Mouse (Mus musculus) cerebellum, adult 2 months (tissue): Measurements from ENCODE around the gene Brd4. TPM values are rescaled to one million over a fixed set of nuclear protein-coding genes. Genes with fewer than 3 reads are reported as not detected.

Experiments used
- DNase-seq, 2 experiments: peaks; one replicate each; pipeline ENCODE4 v3.0.0; 2021
- H3K27ac ChIP-seq: fragments of 200-500 bp; 2 replicates; pipeline ENCODE4 v1.5.1; 2012; ENCODE audit warnings: low read length, control low read depth, inconsistent platforms; ENCODE audit not compliant: insufficient read depth
- H3K27me3 ChIP-seq: fragments of 200-500 bp; 2 replicates; pipeline ENCODE4 v1.6.1; 2012; ENCODE audit warnings: inconsistent platforms, mild to moderate bottlenecking, low read length, moderate library complexity; ENCODE audit not compliant: control insufficient read depth, insufficient read depth
- H3K4me1 ChIP-seq: fragments of 200-500 bp; 2 replicates; pipeline ENCODE4 v1.6.1; 2011; ENCODE audit warnings: low read length; ENCODE audit not compliant: control insufficient read depth, insufficient read depth
- H3K4me3 ChIP-seq: fragments of 200-500 bp; replicated peaks from 2 replicates; pipeline ENCODE3; 2011; ENCODE audit warnings: mild to moderate bottlenecking, low read depth, low read length, control low read depth; ENCODE audit not compliant: insufficient read depth
- CTCF ChIP-seq: fragments of 200-500 bp; IDR thresholded peaks from 2 replicates; pipeline ENCODE4 v1.5.1; 2011; ENCODE audit warnings: low read depth, mild to moderate bottlenecking, control low read depth, low read length, moderate library complexity, borderline replicate concordance; ENCODE audit not compliant: insufficient read depth
- POLR2A ChIP-seq: fragments of 200-500 bp; IDR thresholded peaks from 2 replicates; pipeline ENCODE4 v1.6.1; 2011; ENCODE audit warnings: low read length, control low read depth, borderline replicate concordance; ENCODE audit not compliant: insufficient read depth
- WGBS: fragments of 180-500 bp; shearing (Covaris S2); methylation state at CpG from one replicate; pipeline ENCODE4 v1.1.7; 2018; 5-methylcytosine and 5-hydroxymethylcytosine counted together
- polyA plus RNA-seq: library from polyadenylated mRNA; depleted of rRNA; stranded (reverse); fragments of >200 nt; gene quantifications from 2 replicates; pipeline ENCODE4 v1.2.3, GENCODE M21; 2012

Gene Brd4
- polyA plus RNA-seq, 1 experiment: 55.0 TPM

DNA sequence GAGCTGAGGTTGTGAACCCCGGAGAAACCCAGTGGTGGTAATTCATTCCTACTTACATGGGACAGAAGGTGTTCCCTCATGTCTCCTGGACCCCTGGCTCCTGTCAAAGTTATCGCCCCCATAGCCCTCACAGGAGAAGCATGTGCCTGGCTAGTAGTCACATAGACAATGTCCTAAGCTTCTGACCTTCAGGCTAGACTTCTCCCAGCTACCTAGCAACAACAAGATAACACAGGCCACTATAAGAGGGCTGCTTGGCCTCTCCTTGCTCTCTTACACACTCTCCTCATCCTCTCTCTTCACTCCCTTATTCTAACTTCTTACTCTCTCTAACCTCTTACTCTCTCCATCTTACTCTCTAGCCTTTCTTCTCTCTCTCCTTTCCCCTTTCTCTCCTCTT lies 27.1 kb downstream of the Brd4 start:
- peaks cover 8% of the 10 kb centered on the region for H3K4me1 ChIP-seq
- no peak overlapping the region for H3K27ac ChIP-seq
- TF ChIP-seq POLR2A: no peak
- TF ChIP-seq CTCF: no peak
- no peaks in the 10 kb centered on the region for H3K27me3 ChIP-seq
- WGBS: 74% methylated on average over 2 of the region's 2 CpGs
- H3K4me3 ChIP-seq: no peak overlapping the region
- DNase-seq: no peak

DNA sequence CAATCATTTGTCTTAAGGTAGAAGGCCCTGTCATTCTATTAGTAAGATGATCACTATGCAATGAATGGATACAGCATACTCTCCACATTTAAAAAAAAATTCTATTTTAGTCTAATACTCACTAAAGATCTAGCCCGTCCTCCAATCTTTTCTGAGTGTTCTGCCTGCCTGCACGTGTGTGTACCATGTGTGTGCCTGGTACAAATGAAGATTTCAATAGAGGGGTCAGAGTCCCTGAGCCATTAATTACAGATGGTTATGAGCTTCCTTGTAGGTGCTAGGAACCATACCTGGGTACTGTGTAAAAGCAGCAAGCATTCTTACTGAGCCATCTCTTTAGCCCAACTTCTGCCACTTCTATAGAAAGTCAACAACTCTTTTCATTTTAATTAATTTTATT lies 27.6 kb downstream of the Brd4 start:
- 85% methylated on average over 2 of the region's 2 CpGs for WGBS
- peaks cover 8% of the 10 kb centered on the region for H3K4me1 ChIP-seq
- DNase-seq: no peak
- H3K27ac ChIP-seq: no peak overlapping the region
- no peak overlapping the region for H3K4me3 ChIP-seq
- H3K27me3 ChIP-seq: no peaks in the 10 kb centered on the region
- TF ChIP-seq CTCF (no peak), POLR2A (no peak)

DNA sequence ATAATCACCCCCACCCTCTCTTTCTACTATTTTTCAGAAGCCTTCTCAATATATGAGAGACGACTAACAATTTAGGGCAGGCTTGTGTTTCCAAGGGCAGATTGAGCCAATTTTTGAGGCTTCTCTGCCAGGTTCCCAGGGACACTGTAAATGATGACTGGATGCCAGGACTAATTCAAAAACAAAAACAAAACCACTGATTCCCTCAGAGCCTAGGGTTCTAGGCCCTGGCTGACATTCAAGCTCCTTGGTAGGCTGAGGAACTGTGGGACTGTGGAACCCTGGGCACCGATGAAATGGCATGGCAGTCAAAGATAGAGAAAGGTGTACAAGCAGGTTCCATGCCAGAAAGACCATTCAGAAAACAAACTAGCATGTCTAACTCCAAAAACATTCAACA lies 31.3 kb downstream of the Brd4 start:
- Histone ChIP-seq H3K27ac (no peak overlapping the region), H3K4me1 (peaks cover 3% of the 10 kb centered on the region), H3K27me3 (no peaks in the 10 kb centered on the region), H3K4me3 (no peak overlapping the region)
- TF ChIP-seq POLR2A (no peak), CTCF (no peak)
- 6% methylated on average over 2 of the region's 2 CpGs for WGBS
- DNase-seq: peak; percentile 66 to 86

DNA sequence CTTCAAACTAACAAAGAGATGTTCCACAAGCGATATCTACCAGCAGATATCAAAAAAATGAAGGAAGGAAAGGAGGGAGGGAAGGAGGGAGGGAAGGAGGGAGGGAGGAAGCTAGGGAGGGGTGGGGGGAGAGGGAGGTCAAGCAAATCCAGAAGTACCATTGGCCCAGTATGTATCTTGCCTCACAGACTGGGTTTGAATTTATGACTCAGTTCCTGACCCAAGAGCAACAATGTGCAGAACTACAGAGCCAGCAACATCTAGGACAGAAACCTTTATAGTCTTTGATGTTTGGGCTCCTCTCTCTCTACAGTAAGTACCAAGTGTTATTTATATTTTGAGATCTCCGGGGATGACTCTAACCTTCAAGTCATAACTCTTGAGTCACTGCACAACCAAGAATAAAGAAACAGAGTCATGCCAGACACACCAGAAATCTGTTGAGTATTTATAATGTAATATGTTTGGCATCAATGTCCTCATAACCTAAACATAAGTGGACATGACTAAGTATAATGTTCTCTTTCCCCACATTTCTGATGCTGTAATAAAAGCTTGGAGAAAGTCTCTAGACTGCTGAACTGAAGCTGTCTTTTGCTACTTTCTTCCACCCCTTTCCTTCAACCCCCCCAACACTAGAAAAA lies 32.6 kb downstream of the Brd4 start:
- TF ChIP-seq CTCF: no peak
- TF ChIP-seq POLR2A: no peak
- DNase-seq: no peak
- Histone ChIP-seq H3K4me3 (no peak overlapping the region), H3K27me3 (no peaks in the 10 kb centered on the region), H3K27ac (no peak overlapping the region), H3K4me1 (peaks cover 3% of the 10 kb centered on the region)
- 88% methylated on average over 2 of the region's 2 CpGs for WGBS

DNA sequence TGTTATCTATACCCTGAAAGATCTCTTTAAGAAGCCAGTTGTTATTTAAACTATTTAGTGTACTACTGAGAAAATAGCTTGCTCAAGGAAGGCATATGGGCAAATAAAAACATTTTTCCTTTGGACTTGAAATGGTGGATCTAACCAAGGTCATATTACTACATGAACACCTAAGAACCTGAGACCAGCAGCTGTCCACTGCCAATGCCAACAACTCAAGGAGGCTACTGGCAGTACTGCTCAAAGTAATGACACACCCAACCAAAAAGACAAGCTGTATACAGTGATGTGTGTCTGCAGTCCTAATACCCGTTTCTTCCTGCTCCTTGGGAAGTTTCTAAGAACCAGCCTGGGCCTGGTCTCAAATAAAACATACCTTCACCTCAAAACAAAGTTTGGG lies 34.5 kb downstream of the Brd4 start:
- Histone ChIP-seq H3K27me3 (no peaks in the 10 kb centered on the region), H3K4me3 (no peak overlapping the region), H3K4me1 (peaks cover 3% of the 10 kb centered on the region), H3K27ac (no peak overlapping the region)
- WGBS: 89% methylated on average over 1 of the region's 1 CpGs
- no peak for TF ChIP-seq POLR2A
- TF ChIP-seq CTCF: no peak
- no peak for DNase-seq

DNA sequence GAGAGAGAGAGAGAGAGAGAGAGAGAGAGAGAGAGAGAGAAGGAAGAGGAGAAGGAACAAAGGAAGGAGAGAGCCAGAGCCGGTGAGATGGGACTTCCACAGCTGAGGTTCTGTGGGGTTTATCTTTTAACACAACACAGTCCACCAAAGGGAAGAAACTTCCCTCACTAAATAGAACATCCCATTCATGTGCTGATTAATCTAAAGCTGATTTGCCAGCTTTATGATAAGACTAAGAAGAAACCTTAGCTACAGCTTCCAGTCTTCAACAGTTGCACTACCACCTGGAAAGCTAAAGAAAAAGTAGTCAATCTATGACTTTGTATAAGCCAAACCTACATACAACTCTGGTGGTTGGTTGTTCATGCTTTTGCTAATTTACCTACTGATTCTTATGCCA lies 36.3 kb downstream of the Brd4 start:
- no peak for DNase-seq
- Histone ChIP-seq H3K27me3 (no peaks in the 10 kb centered on the region), H3K4me1 (no peaks in the 10 kb centered on the region; the same call in 1 of the 2 replicates), H3K27ac (no peak overlapping the region), H3K4me3 (no peak overlapping the region)
- WGBS: 83% methylated on average over 1 of the region's 1 CpGs
- TF ChIP-seq CTCF (no peak), POLR2A (no peak)

DNA sequence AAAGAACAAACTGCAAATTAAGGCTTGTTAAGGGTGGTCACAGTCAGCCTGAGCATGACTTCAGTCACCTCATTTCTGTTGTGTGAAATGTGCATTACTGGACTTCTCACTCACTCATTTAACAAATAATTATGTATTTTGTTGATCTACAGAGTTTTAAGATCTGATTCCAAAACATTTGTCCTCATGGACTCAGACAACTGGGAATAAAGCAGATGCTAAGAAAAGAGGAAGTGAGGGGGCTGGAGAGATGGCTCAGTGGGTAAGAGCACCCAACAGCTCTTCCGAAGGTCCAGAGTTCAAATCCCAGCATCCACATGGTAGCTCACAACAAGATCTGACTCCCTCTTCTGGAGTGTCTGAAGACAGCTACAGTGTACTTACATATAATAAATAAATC lies 36.9 kb downstream of the Brd4 start:
- 100% methylated on average over 1 of the region's 1 CpGs for WGBS

DNA sequence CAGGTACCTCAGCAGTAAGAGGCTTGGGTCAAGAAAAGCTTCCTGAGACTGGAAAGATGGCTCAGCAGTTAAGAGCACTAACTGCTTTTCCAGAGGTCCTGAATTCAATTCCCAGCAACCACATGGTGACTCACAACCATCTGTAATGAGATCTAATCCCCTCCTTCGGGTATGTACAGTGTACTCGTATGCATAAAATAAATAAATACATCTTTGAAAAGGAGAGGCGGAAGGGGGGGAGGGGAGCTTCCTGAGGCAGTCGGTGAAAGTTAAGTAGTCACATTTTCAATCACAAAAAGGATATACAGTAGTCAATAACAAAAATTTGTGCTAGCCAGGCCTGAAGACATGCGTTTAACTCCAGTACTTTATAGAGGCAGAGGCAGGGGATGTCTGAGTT lies 38.4 kb downstream of the Brd4 start:
- 69% methylated on average over 5 of the region's 5 CpGs for WGBS
- no peak for DNase-seq
- H3K4me1 ChIP-seq: no peaks in the 10 kb centered on the region; the same call in 1 of the 2 replicates
- no peak overlapping the region for H3K4me3 ChIP-seq
- H3K27me3 ChIP-seq: no peaks in the 10 kb centered on the region
- no peak overlapping the region for H3K27ac ChIP-seq
- TF ChIP-seq POLR2A (no peak), CTCF (no peak)

More for the DNA sequence above, 36.9 kb downstream of the Brd4 start:
- no peak for DNase-seq
- Histone ChIP-seq H3K4me1 (no peaks in the 10 kb centered on the region; the same call in 1 of the 2 replicates), H3K27ac (no peak overlapping the region), H3K27me3 (no peaks in the 10 kb centered on the region), H3K4me3 (no peak overlapping the region)
- TF ChIP-seq POLR2A (no peak), CTCF (no peak)
